Mouse (Mus musculus) heart, adult 11 months (tissue): ENCODE results near the gene Aup1.

Experiments
- DNase-seq: peaks from one replicate; pipeline ENCODE4 v3.0.0; 2022

The Aup1 gene

GRCm38 (mm10) chr6:83054074-83054851 is at the start of gene Aup1:
Gene Aup1 (plus strand): TSS chr6:83054521.
- DNase-seq, result peak; percentile 100

GRCm38 (mm10) chr6:83004872-83005271 is 49.4 kb upstream of the Aup1 start:
- DNase-seq, result peak; percentile 98

DNA sequence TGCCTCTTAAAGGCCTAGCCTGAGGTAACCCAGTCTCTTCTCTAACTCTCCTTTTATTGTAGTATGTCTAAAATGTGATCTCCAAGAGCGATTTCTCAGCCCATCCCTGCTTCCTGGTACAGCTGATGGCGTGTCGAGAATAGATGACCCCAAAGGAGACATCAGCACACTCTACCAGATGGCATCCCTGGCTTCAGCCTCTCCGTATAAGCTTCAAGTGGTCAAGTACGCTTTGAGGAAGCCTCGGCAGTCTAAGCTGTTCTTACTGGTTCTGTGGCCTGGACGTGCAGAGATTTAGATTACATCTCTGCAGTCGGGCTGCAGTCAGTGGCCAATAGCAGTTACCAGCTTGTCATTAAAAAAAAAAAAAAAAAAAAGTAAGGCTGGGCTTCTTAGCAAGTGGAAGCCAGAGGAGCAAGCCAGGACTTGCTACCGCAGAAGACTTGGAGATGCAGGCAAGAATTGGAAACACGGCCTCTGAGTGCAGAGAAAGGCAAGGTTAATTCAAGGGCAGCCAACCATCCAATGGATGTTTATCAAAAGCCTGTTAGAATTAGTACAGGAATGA is 48.8 kb upstream of the Aup1 start:
- DNase-seq, result peak; percentile 88

GRCm38 (mm10) chr6:83006114-83006513 is 48.2 kb upstream of the Aup1 start:
- no peak for DNase-seq

DNA sequence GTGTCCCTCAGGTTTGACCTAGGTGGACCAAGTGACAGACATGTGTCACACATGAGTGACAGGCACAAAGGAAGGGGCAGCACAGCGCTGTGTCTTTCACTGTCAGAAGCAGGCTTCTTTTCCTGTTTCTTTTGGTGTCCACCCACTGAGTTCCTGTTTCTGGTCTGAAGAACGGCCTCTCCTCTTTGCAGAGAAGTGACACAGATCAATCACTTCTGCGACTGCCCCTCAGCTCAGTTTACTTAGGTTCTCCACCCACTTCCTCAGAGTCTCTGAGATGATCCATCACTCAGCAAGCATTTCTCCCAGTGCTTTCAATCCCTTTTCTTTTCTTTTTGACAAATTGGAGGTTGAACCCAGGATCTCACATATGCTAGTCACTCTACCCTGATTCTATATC is 45.7 kb upstream of the Aup1 start:
- DNase-seq, result peak; percentile 91

GRCm38 (mm10) chr6:83010010-83010409 is 44.3 kb upstream of the Aup1 start:
- DNase-seq, result no peak

GRCm38 (mm10) chr6:83011255-83011654 is 43.1 kb upstream of the Aup1 start:
- peak; percentile 81 for DNase-seq

- DNase-seq, result no peak
These were observed 42.6 kb upstream of the Aup1 start for GRCm38 (mm10) chr6:83011756-83012155.

GRCm38 (mm10) chr6:83013444-83013843 is 40.9 kb upstream of the Aup1 start:
- DNase-seq, result no peak

DNA sequence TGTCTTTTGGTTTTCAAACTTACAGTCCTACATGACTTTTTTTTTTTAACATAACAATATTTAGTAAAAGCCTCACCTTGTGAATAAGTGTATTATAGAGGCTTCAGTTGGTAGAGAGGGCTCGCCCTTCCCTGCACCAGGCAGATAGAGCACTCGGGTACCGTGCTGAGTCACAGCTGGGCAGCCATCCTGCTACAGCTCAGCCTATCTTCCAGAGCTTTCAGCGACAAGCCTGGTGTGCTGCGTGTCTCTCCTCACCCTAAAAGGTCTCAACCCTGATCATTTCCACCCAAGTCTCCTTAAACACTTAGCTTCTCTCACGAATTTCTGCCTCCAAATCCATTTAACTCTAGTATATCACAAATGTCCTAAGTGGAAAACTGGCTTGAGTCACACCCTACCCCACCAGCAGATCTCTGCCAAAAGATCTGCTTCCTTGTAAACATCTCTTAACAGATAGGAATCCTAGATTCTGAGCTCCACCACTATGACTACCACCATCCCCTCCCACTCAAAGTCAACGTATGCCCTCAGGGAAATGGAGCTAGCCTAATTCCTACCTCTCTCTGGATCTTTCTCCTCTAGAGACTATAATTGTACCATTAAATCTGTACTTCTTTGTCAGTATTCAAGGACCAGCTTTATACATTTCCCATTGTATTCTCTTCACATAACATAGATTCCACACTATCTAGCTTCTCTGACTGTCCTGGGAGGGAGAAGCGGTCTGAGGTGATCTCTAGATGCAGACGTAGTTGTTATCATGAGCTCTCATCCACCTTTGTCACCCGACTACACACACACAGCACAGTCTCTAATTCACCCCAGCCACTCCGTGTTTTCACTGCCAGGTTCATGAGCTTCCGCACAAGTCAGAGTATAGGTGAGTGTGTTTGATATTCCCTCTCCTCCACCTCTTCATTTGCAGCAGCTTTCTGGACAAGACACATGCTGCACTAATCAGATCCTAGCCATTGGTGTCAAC is 39.5 kb upstream of the Aup1 start:
- DNase-seq, result peak; percentile 83

DNA sequence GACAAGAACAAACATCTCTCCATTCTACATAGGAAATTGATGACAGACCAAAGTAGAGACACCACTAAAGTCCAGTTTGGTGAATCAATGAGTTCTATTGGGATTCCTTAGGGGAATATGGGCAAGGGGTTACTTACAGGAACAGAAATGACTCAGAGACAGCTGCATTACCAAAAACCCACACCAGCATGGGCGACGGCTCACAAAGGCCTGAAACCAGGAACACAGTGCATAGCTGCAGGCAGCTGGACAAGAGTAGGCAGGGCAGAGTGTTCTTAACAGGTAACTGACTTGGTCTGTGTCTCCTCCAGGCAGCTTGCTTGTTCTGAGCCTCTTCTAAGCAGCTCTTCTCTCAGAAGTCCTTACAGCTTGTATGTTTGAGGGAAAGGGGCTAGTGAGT is 38.6 kb upstream of the Aup1 start:
- DNase-seq, result no peak

GRCm38 (mm10) chr6:83017190-83017589 is 37.1 kb upstream of the Aup1 start:
- peak; percentile 99 for DNase-seq

GRCm38 (mm10) chr6:83019044-83019443 is 35.3 kb upstream of the Aup1 start:
- no peak for DNase-seq

GRCm38 (mm10) chr6:83020121-83020520 is 34.2 kb upstream of the Aup1 start:
- DNase-seq, result no peak

DNA sequence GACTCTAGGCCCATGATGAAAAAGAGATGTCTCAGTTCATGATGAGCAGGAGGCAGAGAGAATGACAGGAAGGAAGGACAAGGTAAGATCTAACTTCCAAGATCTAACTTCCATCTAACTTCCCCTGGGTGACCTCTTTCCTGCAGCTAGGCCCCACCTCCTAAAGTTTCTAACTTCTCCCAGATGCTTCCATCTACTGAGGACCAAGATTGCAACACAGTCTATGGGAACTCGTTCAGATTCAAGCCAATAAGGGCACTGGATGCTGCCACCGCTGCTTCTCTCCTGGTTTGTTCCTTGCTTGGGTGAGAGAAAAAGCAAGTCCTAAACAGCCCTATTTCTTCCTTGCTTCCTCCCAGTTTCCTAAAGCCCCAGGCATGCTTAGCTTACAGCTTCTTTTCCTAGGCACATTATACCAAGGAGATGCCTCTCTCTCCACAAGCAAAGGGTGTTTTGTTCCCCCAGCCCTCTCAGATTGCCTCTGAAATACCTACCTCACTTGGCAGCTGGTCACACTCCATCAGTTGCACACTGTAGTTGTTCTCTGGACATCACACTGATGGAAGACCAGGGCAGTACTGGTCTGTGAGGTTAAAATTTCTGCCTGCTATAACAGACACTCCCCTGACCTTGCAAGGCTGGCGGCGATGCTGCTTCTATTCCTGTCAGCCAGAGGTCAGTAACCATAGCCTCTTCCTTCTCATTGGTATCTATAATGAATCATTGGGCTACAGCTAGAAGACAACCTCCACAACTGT is 33.3 kb upstream of the Aup1 start:
- DNase-seq, result peak; percentile 71

DNA sequence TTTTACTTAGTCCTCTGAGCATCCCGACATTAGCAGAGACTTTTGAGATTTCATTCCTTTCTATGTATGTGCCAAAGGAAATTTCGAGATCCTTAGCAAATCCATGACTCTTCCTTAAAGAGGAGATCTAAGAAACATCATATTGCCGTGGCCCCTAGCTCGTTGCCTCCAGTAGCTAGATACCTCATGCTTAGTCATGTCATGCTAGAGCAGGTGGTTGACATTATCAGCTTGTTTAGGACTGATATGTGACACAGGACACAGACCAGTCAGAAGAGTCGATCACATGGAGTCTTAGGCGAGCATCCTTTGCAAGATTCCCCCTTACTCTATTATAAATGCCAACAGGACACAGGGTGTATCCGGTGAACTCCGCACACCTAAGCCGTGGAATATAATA is 31.3 kb upstream of the Aup1 start:
- no peak for DNase-seq

GRCm38 (mm10) chr6:83023786-83024185 is 30.5 kb upstream of the Aup1 start:
- no peak for DNase-seq

- no peak for DNase-seq
These were observed 29.9 kb upstream of the Aup1 start for GRCm38 (mm10) chr6:83024421-83024820.

- DNase-seq, result peak; percentile 72
These were observed 29.1 kb upstream of the Aup1 start for GRCm38 (mm10) chr6:83025221-83025620.

DNA sequence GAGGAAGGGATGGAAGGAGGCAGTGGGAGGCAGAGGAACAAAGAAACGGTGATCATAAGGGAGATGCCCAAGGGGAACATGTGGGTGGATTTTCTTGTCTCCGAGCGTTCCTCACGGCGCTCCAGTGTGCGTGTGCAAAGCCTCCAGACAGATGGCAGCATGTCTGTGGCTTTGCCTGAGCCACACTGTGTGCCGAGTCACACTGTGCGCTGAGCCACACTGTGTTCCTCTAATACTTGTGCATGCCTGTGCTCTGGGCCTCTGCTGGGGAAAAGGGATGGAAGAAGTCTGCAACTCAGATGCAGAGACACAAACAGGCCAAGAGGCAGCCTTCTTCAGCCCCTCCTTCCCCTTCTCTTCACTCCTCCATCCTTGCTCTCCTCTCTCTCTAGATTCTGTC is 27.0 kb upstream of the Aup1 start:
- no peak for DNase-seq

- peak; percentile 86 for DNase-seq
These were observed 26.6 kb upstream of the Aup1 start for GRCm38 (mm10) chr6:83027706-83028105.

GRCm38 (mm10) chr6:83029777-83030176 is 24.5 kb upstream of the Aup1 start:
- DNase-seq, result peak; percentile 83

- peak; percentile 91 for DNase-seq
These were observed 23.2 kb upstream of the Aup1 start for GRCm38 (mm10) chr6:83031111-83031510.
